Mouse (Mus musculus): ENCODE measurements around the gene Ap5s1. TPM values are rescaled to one million over a fixed set of nuclear protein-coding genes. Genes with fewer than 3 reads are reported as not detected.

The Ap5s1 gene
- polyA plus RNA-seq, 1 experiment from 2014 or later = 27.2 TPM

DNA sequence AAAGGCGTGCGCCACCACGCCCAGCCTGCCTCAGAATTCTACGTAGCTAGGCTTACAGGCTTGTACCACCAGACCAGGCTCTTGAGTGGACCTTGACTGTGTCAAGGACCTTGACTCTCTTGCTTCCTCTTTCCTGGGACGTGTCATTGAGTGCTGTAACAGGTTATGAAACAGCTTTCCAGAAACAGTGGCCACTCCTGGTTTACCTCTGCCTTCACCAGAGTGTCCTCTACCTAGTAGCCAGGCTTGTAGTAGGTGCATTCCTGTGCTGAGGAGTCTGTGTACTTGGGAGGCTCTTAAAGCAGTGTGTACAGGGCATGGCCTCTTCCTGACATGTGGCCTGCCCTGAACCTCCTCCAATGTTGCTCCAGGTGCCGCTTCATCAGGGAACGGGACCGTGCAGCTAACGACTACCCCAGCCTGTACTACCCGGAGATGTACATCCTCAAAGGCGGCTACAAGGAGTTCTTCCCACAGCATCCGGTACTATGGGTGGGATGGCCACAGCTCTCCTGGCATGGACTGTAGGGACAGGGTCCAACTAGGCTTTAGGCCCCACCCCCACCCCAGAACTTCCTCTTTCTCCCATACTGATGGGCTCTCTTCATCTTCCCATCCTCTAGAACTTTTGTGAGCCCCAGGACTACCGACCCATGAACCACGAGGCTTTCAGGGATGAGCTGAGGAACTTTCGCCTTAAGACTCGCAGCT is 10.1 kb upstream of the Ap5s1 start:
- WGBS = 91% methylated on average over 16 of the region's 16 CpGs

DNA sequence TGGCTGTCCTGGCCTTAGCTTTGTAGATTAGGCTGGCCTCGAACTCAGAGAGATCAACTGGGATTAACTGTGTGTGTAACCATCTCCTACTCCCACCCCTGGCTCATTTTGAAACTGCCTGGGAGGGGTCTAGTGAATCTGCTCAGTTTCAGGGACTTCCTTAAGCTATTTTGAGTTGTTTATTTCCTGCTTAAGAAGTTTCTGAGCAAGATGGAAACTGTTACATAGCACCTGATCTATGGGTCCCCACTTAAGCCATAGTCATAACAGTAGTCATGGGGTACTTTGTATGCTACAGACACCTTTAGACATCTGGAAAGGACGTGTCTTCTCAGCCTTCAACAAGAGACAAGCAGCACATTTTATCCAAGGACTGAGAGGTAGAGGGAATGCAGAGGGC is 6.2 kb upstream of the Ap5s1 start:
- Histone ChIP-seq H3K36me3 (ENCODE audit: control insufficient read depth, insufficient read depth, low read length) (peaks cover 10% of the 10 kb centered on the region; the same call in 1 of the 2 replicates), H3K27me3 (replicated peaks; ENCODE audit: control insufficient read depth, insufficient read depth, low read length) (no peaks in the 10 kb centered on the region), H3K4me2 (ENCODE audit: low read depth, low read length) (no peak overlapping the region), H3K4me3 (ENCODE audit: low read length) (no peak overlapping the region), H3K9me3 (ENCODE audit: control insufficient read depth, low read length) (no peaks in the 10 kb centered on the region), H3K27ac (ENCODE audit: low read length) (no peak overlapping the region), H3K4me1 (ENCODE audit: control insufficient read depth, insufficient read depth, low read length) (peaks cover 10% of the 10 kb centered on the region), H3K9ac (ENCODE audit: low read depth, low read length) (no peak overlapping the region)
- ATAC-seq = no peak
- WGBS = 69% methylated on average over 2 of the region's 2 CpGs

More for the DNA sequence above, 10.1 kb upstream of the Ap5s1 start:
- Histone ChIP-seq H3K4me1 (ENCODE audit: control insufficient read depth, insufficient read depth, low read length) (no peaks in the 10 kb centered on the region), H3K36me3 (ENCODE audit: control insufficient read depth, insufficient read depth, low read length) (peaks cover 26% of the 10 kb centered on the region), H3K27me3 (replicated peaks; ENCODE audit: control insufficient read depth, insufficient read depth, low read length) (no peaks in the 10 kb centered on the region), H3K27ac (ENCODE audit: low read length) (no peak overlapping the region; the same call in 1 of the 2 replicates), H3K4me2 (ENCODE audit: low read depth, low read length) (no peak overlapping the region), H3K4me3 (ENCODE audit: low read length) (no peak overlapping the region), H3K9ac (ENCODE audit: low read depth, low read length) (no peak overlapping the region), H3K9me3 (ENCODE audit: control insufficient read depth, low read length) (no peaks in the 10 kb centered on the region)
- no peak for ATAC-seq

DNA sequence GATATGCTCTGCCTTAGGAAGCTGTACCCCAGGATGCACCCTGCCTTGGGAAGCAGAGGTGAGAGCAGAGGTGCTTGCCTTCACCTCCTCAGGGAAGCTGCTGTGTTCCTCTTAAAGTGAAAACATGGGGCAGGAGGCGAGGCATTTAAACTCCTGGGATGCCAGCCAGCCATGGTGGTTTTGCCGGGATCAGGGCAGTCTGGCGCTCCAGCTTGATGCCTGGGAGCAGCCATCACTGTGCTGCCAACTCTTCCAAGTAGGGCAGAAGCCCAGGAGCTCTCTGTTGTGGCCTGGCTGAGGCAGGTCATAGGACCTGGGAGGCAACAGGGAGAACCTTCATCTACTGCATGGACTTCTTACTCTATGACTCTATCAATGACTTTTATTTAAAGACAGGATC is 5.6 kb upstream of the Ap5s1 start:
- H3K9me3 ChIP-seq (ENCODE audit: control insufficient read depth, low read length) = no peaks in the 10 kb centered on the region
- H3K4me3 ChIP-seq (ENCODE audit: low read length) = no peak overlapping the region
- no peak overlapping the region for H3K4me2 ChIP-seq (ENCODE audit: low read depth, low read length)
- no peak for ATAC-seq
- 93% methylated on average over 3 of the region's 3 CpGs for WGBS
- H3K27me3 ChIP-seq (replicated peaks; ENCODE audit: control insufficient read depth, insufficient read depth, low read length) = no peaks in the 10 kb centered on the region
- H3K36me3 ChIP-seq (ENCODE audit: control insufficient read depth, insufficient read depth, low read length) = peaks cover 10% of the 10 kb centered on the region; the same call in 1 of the 2 replicates
- no peak overlapping the region for H3K27ac ChIP-seq (ENCODE audit: low read length)
- no peak overlapping the region for H3K9ac ChIP-seq (ENCODE audit: low read depth, low read length)
- peaks cover 10% of the 10 kb centered on the region for H3K4me1 ChIP-seq (ENCODE audit: control insufficient read depth, insufficient read depth, low read length)

DNA sequence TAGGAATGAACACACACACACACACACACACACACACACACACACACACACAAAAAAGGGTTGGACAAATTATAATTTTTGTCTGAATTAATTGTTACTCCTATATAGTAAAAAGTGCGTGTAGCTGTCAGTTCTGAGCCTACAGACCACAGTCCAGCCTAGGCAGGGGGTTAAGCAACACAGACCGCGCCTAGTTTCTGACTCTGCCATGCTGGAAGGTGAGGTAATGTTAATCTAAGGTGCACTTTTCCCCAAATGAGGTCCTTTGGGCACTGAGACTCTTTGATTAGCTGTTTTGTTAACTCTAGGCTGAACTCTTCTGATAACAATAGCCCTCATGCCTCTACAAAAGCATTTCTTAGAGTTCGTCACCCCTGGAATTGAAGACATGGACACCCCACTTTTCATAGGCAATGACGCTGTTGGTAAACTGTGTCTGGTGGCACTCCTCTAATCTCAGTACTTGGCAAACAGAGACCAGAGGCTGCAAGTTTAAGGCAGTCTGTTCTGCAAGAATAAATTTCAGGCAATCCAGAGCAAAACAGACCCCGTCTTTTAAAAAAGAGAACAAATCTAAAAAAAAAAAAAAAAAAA is 3.0 kb upstream of the Ap5s1 start:
- H3K36me3 ChIP-seq (ENCODE audit: control insufficient read depth, insufficient read depth, low read length) = no peaks in the 10 kb centered on the region
- no peak overlapping the region for H3K4me3 ChIP-seq (ENCODE audit: low read length)
- H3K27ac ChIP-seq (ENCODE audit: low read length) = peak overlapping the region; percentile 33; the same call in 1 of the 2 replicates
- H3K9me3 ChIP-seq (ENCODE audit: control insufficient read depth, low read length) = no peaks in the 10 kb centered on the region
- no peak overlapping the region for H3K9ac ChIP-seq (ENCODE audit: low read depth, low read length)
- H3K4me1 ChIP-seq (ENCODE audit: control insufficient read depth, insufficient read depth, low read length) = peaks cover 10% of the 10 kb centered on the region
- no peak for ATAC-seq
- H3K4me2 ChIP-seq (ENCODE audit: low read depth, low read length) = no peak overlapping the region
- WGBS = 78% methylated on average over 6 of the region's 6 CpGs
- H3K27me3 ChIP-seq (replicated peaks; ENCODE audit: control insufficient read depth, insufficient read depth, low read length) = no peaks in the 10 kb centered on the region

DNA sequence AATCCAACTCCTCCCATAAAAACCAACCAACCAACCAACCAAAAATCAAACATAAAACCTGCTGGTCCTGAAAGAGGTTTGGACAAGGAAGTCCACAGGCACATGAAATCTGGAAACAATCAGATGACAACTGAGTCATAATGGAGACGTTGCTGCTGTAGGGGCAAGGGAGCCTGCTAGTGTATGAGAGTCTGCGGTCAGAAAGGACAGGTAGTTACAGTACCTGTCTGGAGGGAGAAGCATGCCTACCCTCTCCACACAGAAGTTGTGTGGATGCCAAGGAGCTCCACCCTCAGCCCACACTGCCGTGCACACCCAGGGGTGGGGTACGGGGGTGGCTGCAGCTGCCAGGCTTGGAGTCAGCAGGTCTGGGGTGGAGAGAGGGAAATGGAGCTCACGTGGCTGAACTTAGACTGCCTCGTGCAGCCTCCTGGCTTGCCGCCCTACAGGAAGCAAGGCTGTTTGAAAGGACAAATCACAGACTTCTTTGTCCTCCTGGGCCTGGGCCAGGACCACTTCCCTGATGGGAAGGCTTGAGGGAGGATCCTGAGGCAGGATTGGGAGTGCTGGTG is 2.4 kb upstream of the Ap5s1 start:
- ATAC-seq = peak; percentile 90

DNA sequence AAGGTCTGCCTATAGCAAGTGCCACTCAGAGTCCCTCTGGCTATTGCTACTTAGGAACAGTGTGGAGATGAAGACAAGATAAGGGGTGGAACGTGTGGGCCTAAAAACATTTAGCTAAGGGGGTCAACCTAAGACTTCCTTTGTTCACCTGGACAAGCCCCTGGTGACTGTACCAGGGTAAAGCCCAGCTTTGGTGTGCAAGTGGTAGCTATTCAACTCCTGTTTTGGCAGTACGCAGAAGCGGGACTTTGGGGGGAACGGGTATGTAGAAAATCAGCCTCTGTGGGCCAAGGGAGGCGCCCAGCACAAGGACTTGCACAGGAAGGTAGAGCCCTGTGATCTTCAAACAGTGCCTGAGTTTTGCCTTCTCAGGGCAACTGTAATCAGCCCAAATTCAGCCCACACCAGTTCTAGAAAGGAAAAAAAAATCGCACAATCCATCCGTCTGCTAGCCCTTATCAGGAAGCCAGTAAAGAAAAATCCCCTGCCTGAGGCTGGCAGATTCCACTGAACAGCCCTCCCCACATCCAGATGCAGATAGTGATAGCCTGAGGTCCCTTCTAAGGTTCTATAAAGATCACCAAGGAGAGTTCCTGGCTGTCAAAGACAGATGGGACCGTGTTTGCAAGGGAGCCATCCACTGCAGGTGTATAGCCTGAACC is 1.2 kb upstream of the Ap5s1 start:
- H3K4me3 ChIP-seq (ENCODE audit: low read length) = no peak overlapping the region
- no peak overlapping the region for H3K4me2 ChIP-seq (ENCODE audit: low read depth, low read length)
- ATAC-seq = no peak
- no peak overlapping the region for H3K9ac ChIP-seq (ENCODE audit: low read depth, low read length)
- no peaks in the 10 kb centered on the region for H3K27me3 ChIP-seq (replicated peaks; ENCODE audit: control insufficient read depth, insufficient read depth, low read length)
- no peaks in the 10 kb centered on the region for H3K36me3 ChIP-seq (ENCODE audit: control insufficient read depth, insufficient read depth, low read length)
- 74% methylated on average over 8 of the region's 8 CpGs for WGBS
- no peaks in the 10 kb centered on the region for H3K9me3 ChIP-seq (ENCODE audit: control insufficient read depth, low read length)
- H3K4me1 ChIP-seq (ENCODE audit: control insufficient read depth, insufficient read depth, low read length) = peaks cover 19% of the 10 kb centered on the region
- no peak overlapping the region for H3K27ac ChIP-seq (ENCODE audit: low read length)

More for the DNA sequence above, 2.4 kb upstream of the Ap5s1 start:
- H3K36me3 ChIP-seq (ENCODE audit: control insufficient read depth, insufficient read depth, low read length) = no peaks in the 10 kb centered on the region
- H3K27ac ChIP-seq (ENCODE audit: low read length) = peak overlapping the region; percentile 86
- no peaks in the 10 kb centered on the region for H3K9me3 ChIP-seq (ENCODE audit: control insufficient read depth, low read length)
- peak overlapping the region; percentile 48 for H3K9ac ChIP-seq (ENCODE audit: low read depth, low read length)
- no peak overlapping the region for H3K4me3 ChIP-seq (ENCODE audit: low read length)
- H3K4me2 ChIP-seq (ENCODE audit: low read depth, low read length) = peak overlapping the region; percentile 42; the same call in 1 of the 2 replicates
- no peaks in the 10 kb centered on the region for H3K27me3 ChIP-seq (replicated peaks; ENCODE audit: control insufficient read depth, insufficient read depth, low read length)
- WGBS = 22% methylated on average over 7 of the region's 7 CpGs
- H3K4me1 ChIP-seq (ENCODE audit: control insufficient read depth, insufficient read depth, low read length) = peaks cover 15% of the 10 kb centered on the region

DNA sequence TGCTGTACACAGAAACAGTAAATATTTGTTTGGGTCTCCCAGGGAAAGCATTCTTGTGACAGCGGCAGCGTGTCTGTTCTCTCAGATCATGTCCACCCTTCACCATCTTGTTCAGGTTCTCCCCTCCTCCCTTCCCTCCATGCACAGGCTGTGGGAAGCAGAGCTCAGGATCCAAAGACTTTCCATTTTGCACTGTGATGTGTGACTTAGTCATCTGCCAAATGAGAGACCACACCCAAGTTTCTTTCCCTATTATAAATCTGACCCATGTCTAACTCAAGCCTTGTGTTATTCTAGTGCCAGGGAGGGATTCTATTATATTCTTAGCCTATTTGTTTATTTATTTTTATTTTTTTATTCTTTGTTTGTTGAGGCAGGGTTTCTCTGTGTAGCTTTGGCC is 1.5 kb downstream of the Ap5s1 start:
- no peaks in the 10 kb centered on the region for H3K9me3 ChIP-seq (ENCODE audit: control insufficient read depth, low read length)
- no peaks in the 10 kb centered on the region for H3K27me3 ChIP-seq (replicated peaks; ENCODE audit: control insufficient read depth, insufficient read depth, low read length)
- H3K27ac ChIP-seq (ENCODE audit: low read length) = no peak overlapping the region
- H3K4me1 ChIP-seq (ENCODE audit: control insufficient read depth, insufficient read depth, low read length) = peaks cover 28% of the 10 kb centered on the region
- H3K36me3 ChIP-seq (ENCODE audit: control insufficient read depth, insufficient read depth, low read length) = peaks cover 3% of the 10 kb centered on the region
- no peak overlapping the region for H3K4me3 ChIP-seq (ENCODE audit: low read length)
- 86% methylated on average over 2 of the region's 2 CpGs for WGBS
- H3K4me2 ChIP-seq (ENCODE audit: low read depth, low read length) = no peak overlapping the region
- ATAC-seq = no peak
- H3K9ac ChIP-seq (ENCODE audit: low read depth, low read length) = no peak overlapping the region

DNA sequence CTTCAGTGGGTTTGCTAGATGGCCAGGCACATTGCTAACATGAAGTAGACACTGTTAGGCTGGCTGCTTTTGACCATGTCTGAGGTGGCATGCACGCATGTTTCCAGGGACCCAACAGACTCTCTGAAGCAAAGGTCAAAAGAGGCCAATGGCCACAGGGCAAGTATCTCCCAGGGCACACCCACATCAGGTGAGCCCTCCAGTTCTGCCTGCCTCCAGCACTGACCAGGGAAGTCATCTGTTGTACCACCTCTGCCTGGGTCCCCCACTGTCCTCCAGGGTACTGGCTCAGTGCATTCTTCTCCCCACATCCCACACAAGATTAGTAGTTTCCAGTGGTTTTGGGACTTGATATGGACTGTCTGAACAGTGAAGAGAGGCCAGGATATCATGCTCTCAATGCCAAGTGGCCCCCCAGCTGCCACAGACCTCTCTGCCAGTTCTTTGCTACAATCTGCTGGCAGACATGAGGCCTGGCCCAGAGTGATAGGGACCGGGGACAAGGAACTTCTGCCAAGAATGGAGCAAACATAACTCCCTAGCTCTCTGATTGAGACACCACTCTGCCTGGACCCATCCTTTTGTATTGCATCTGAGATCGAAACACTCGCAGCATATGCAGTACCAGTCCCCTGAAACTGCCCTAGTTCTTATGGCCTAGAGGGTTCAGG is 2.4 kb downstream of the Ap5s1 start:
- Histone ChIP-seq H3K27me3 (replicated peaks; ENCODE audit: control insufficient read depth, insufficient read depth, low read length) (no peaks in the 10 kb centered on the region), H3K27ac (ENCODE audit: low read length) (peak overlapping the region; percentile 85), H3K36me3 (ENCODE audit: control insufficient read depth, insufficient read depth, low read length) (peaks cover 6% of the 10 kb centered on the region), H3K4me2 (ENCODE audit: low read depth, low read length) (peak overlapping the region; percentile 63), H3K4me1 (ENCODE audit: control insufficient read depth, insufficient read depth, low read length) (peaks cover 28% of the 10 kb centered on the region), H3K4me3 (ENCODE audit: low read length) (no peak overlapping the region), H3K9ac (ENCODE audit: low read depth, low read length) (peak overlapping the region; percentile 83), H3K9me3 (ENCODE audit: control insufficient read depth, low read length) (no peaks in the 10 kb centered on the region)
- WGBS = 79% methylated on average over 4 of the region's 4 CpGs
- peak; percentile 6 for ATAC-seq

Measured in intestine, embryonic 16.5 days (tissue).